Mouse (Mus musculus) urinary bladder, adult 2 months (tissue): Measurements from ENCODE around the gene Bmp8a. TPM values are rescaled to one million over a fixed set of nuclear protein-coding genes. Genes with fewer than 3 reads are reported as not detected.
A peak's percentile ranks its signal among the peaks of the same experiment; 100 is the strongest.
"Not testable (repeated sequence)": the region's sequence is repeated elsewhere in the genome, so short reads cannot be mapped to it uniquely, and the experiment has no call there.

ENCODE experiments used
- DNase-seq: peaks from one replicate; pipeline ENCODE4 v3.0.0; 2022; ENCODE audit warnings: low spot score
- polyA plus RNA-seq: library from polyadenylated mRNA; depleted of rRNA; stranded (reverse); fragments of >200 nt; gene quantifications from 2 replicates; pipeline ENCODE4 v1.2.3, GENCODE M21; 2012; rRNA removed

The Bmp8a gene
- polyA plus RNA-seq, 1 experiment: 1.9 TPM

- no peak for DNase-seq
Observed at GRCm38 (mm10) chr4:123286790-123287189, 56.3 kb downstream of the Bmp8a start.

GRCm38 (mm10) chr4:123284731-123285624 lies 58.1 kb downstream of the Bmp8a start:
- DNase-seq: no peak

- DNase-seq: not testable (repeated sequence)
Observed at GRCm38 (mm10) chr4:123283675-123284064, 59.4 kb downstream of the Bmp8a start.

GRCm38 (mm10) chr4:123282915-123283674 lies 60.0 kb downstream of the Bmp8a start:
- DNase-seq: not testable (repeated sequence)

- peak; percentile 89 for DNase-seq
Observed at GRCm38 (mm10) chr4:123282500-123282899, 60.6 kb downstream of the Bmp8a start.

GRCm38 (mm10) chr4:123280117-123280516 lies 62.9 kb downstream of the Bmp8a start:
- no peak for DNase-seq

GRCm38 (mm10) chr4:123271063-123271462 lies 72.0 kb downstream of the Bmp8a start:
- no peak for DNase-seq

Other genes starting within 250 kb of the Bmp8a start
- gene Bmp8b, start 238.1 kb downstream of the Bmp8a start, polyA plus RNA-seq: 0.74 and 1.3 TPM in 2 replicates
- gene Oxct2b, start 227.0 kb downstream of the Bmp8a start, polyA plus RNA-seq: 0.21 and 0.33 TPM in 2 replicates
- 35.6 and 35.8 TPM in 2 replicates for gene Ppie, start 203.3 kb downstream of the Bmp8a start, polyA plus RNA-seq
- 0.12 TPM in 2 replicates for gene Hpcal4, start 160.0 kb downstream of the Bmp8a start, polyA plus RNA-seq
- 0.04 and 0.22 TPM in 2 replicates for gene Nt5c1a, start 141.7 kb downstream of the Bmp8a start, polyA plus RNA-seq
- 2.0 and 3.3 TPM in 2 replicates for gene Heyl, start 109.7 kb downstream of the Bmp8a start, polyA plus RNA-seq
- gene Pabpc4, start 80.9 kb downstream of the Bmp8a start, polyA plus RNA-seq: 46.1 and 56.9 TPM in 2 replicates
- 0.10 TPM in 1 of 2 replicates, not detected in the other for gene Oxct2a, start 19.6 kb downstream of the Bmp8a start, polyA plus RNA-seq